Mouse (Mus musculus): Measurements from ENCODE around the gene Cyth2.

GRCm38 (mm10) chr7:45794971-45795370, 19.4 kb downstream of the Cyth2 start:
- TF ChIP-seq CTCF (IDR thresholded peaks at IDR 0.05; ENCODE audit: low read depth) (no peak), EP300 (IDR thresholded peaks at IDR 0.05; ENCODE audit: low read depth) (no peak)
